9 mouse cellular contexts compared by ENCODE assay signal in the genomic region with DNA sequence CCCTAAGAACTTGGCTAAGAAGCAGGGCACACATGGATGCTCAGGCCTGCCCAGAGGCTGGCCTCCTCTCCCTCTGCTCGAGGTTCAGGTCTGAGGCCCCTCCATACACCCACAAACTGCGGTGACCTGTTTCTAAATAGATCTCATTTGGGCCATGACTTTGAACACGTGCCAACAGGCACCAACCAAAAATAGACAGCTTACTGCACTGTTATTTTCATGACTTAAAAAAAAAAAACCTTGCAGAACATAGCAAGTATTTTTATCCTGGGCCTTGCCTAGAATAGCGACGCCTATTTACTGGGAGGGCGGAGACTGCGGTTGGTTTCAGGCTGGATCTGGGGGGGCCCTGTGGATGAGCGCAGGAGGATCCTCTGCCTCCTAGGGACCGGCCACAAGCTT. TPM values are rescaled to one million over a fixed set of nuclear protein-coding genes. Genes with fewer than 3 reads are reported as not detected.
DNase-seq lines count a peak whose midpoint lies in the region; ATAC-seq and TF ChIP-seq lines count a peak whose summit lies in the region.
"Had no signal": no experiment of that assay in that cellular context is flagged by ENCODE, and none has a peak within 500 bp of the region (broad histone marks: within the 10 kb centered on the region; RNA-seq: fewer than 3 reads in every experiment).

No protein-coding gene starts in this region.

- no peak overlapping the region for H3K9ac ChIP-seq in midbrain, postnatal 0 days (replicated peaks; ENCODE audit: low read length, poor library complexity, severe bottlenecking)
- no peak overlapping the region for H3K9ac ChIP-seq in midbrain, embryonic 15.5 days
- H3K9ac ChIP-seq: embryonic facial prominence, embryonic 12.5 days had no signal

- 49% methylated on average over 9 of the region's 9 CpGs for WGBS in midbrain, postnatal 0 days
- 58% methylated on average over 9 of the region's 9 CpGs for WGBS in midbrain, embryonic 15.5 days

- DNase-seq in cerebellum, adult 11-12 months: peak; percentile 34
- DNase-seq in cerebellum, postnatal 4 days (ENCODE audit: low spot score in 2 of 2): no peak
- DNase-seq in adrenal gland, postnatal 10 days: peak; percentile 32
- peak; percentile 68 for DNase-seq in heart, adult 8-10 months (ENCODE audit: low spot score)
- DNase-seq in lung, postnatal 14 days: peak; percentile 25
- DNase-seq in midbrain, postnatal 0 days (ENCODE audit: low spot score): no peak

- H3K36me3 ChIP-seq in midbrain, postnatal 0 days (ENCODE audit: insufficient read depth, low read length): no peaks in the 10 kb centered on the region
- no peaks in the 10 kb centered on the region for H3K36me3 ChIP-seq in midbrain, embryonic 15.5 days (replicated peaks)
- H3K36me3 ChIP-seq: embryonic facial prominence, embryonic 12.5 days had no signal

- H3K4me2 ChIP-seq in midbrain, postnatal 0 days (ENCODE audit: low read depth, low read length, poor library complexity, severe bottlenecking): no peak overlapping the region
- H3K4me2 ChIP-seq in midbrain, embryonic 15.5 days: no peak overlapping the region
- H3K4me2 ChIP-seq: embryonic facial prominence, embryonic 12.5 days had no signal

- no peak overlapping the region for H3K4me3 ChIP-seq in midbrain, postnatal 0 days (ENCODE audit: low read depth, low read length)
- H3K4me3 ChIP-seq in midbrain, embryonic 15.5 days: no peak overlapping the region
- H3K4me3 ChIP-seq: embryonic facial prominence, embryonic 12.5 days had no signal

- H3K9me3 ChIP-seq in midbrain, postnatal 0 days (ENCODE audit: low read length): no peaks in the 10 kb centered on the region
- no peaks in the 10 kb centered on the region for H3K9me3 ChIP-seq in midbrain, embryonic 15.5 days
- H3K9me3 ChIP-seq: embryonic facial prominence, embryonic 12.5 days had no signal

- no peak overlapping the region for H3K27ac ChIP-seq in midbrain, postnatal 0 days (ENCODE audit: low read depth, low read length)
- no peak overlapping the region for H3K27ac ChIP-seq in midbrain, embryonic 15.5 days
- H3K27ac ChIP-seq: embryonic facial prominence, embryonic 12.5 days had no signal

- no peak for TF ChIP-seq CTCF in midbrain, postnatal 0 days (IDR thresholded peaks at IDR 0.05)

- H3K27me3 ChIP-seq in midbrain, postnatal 0 days (ENCODE audit: insufficient read depth, low read length): no peaks in the 10 kb centered on the region
- H3K27me3 ChIP-seq in midbrain, embryonic 15.5 days (replicated peaks): no peaks in the 10 kb centered on the region
- H3K27me3 ChIP-seq: embryonic facial prominence, embryonic 12.5 days had no signal

- no peak for ATAC-seq in erythroid progenitor cell, adult 5-6 weeks (replicated peaks; ENCODE audit: low FRiP score, poor library complexity, severe bottlenecking)
- no peak for ATAC-seq in midbrain, postnatal 0 days (ENCODE audit: low FRiP score)
- ATAC-seq in midbrain, embryonic 15.5 days (replicated peaks): no peak

- H3K4me1 ChIP-seq in midbrain, postnatal 0 days (ENCODE audit: insufficient read depth, low read length): 0 out of 2 replicates have a peak, but pooled peaks cover 6% of the 10 kb centered on the region
- H3K4me1 ChIP-seq in midbrain, embryonic 15.5 days: no peaks in the 10 kb centered on the region
- H3K4me1 ChIP-seq: embryonic facial prominence, embryonic 12.5 days had no signal

RNA-seq across cellular contexts. Expression of a gene that starts 18.0 kb away (rescaled TPM):
- 100 to 1,000 TPM in 1 of 2 experiments, 10 to 100 TPM in 1; 95.1 to 114 TPM for total RNA-seq in adrenal gland, postnatal 10 days (2021)
- 100 to 1,000 TPM in 3 of 4 experiments, 10 to 100 TPM in 1; 97.6 to 104 (median 102) TPM for total RNA-seq in heart, adult 8-10 months (2022)
- 84.0 and 100 TPM in 2 replicates for total RNA-seq in erythroid progenitor cell, adult 5-6 weeks (2015; ENCODE audit: low replicate concordance)
- 21.3 and 46.2 TPM in 2 replicates for total RNA-seq in erythroid progenitor cell, adult 5-6 weeks (2017; ENCODE audit: low replicate concordance)
- total RNA-seq in midbrain, postnatal 0 days (2014; rRNA removed): 195 and 196 TPM in 2 replicates
- 88.2 and 89.1 TPM in 2 replicates for polyA plus RNA-seq in midbrain, postnatal 0 days (2015; fragmentation: Nextera tagmentation; extraction: Ambion mirVana)
- polyA plus RNA-seq in midbrain, embryonic 15.5 days (2015; fragmentation: Nextera tagmentation; extraction: Ambion mirVana): 142 and 146 TPM in 2 replicates

Comparison
In these comparisons a context has a peak if more than half of its experiments do, and no peak if none do; other contexts are left out.
1. DNase-seq: peak in cerebellum, adult 11-12 months (single experiment), adrenal gland, postnatal 10 days (single experiment), heart, adult 8-10 months (single experiment) and lung, postnatal 14 days (single experiment); none in cerebellum, postnatal 4 days (0 of 2) and midbrain, postnatal 0 days (single experiment).